Mouse (Mus musculus): ENCODE data around the gene Eps8l2. TPM values are rescaled to one million over a fixed set of nuclear protein-coding genes. Genes with fewer than 3 reads are reported as not detected.
"Not testable (repeated sequence)": the region's sequence is repeated elsewhere in the genome, so short reads cannot be mapped to it uniquely, and the experiment has no call there.

Eps8l2 gene
- polyA plus RNA-seq, 1 experiment from 2014 or later, result 1.2 TPM

DNA sequence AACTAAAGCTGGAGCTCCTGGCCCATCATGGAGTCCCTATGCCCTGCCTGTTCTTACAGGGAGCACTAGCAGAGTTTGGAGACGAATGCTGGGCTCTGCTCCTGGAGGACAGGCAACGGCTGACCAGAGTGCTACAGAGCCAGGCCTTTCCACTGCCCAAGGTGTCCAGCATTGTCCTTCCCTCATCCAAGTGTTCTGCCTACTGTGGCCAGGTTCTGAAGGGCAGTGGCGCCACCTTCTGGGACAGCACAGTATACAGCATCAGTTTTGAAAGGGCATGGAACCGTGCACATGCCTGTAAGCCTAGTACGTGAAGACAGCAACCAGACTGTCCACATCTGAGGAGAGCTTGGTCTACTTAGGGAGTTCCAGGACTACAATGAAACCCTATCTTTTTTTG is 64.6 kb downstream of the Eps8l2 start:
- ATAC-seq (ENCODE audit: low FRiP score, low read depth), result peak; percentile 65
- Histone ChIP-seq H3K4me1 (replicated peaks) (no peaks in the 10 kb centered on the region), H3K27ac (replicated peaks) (no peak overlapping the region), H3K4me2 (no peak overlapping the region), H3K9me3 (no peaks in the 10 kb centered on the region), H3K9ac (no peak overlapping the region), H3K27me3 (no peaks in the 10 kb centered on the region), H3K4me3 (no peak overlapping the region), H3K36me3 (peaks cover 46% of the 10 kb centered on the region)
- WGBS, result 51% methylated on average over 5 of the region's 5 CpGs

DNA sequence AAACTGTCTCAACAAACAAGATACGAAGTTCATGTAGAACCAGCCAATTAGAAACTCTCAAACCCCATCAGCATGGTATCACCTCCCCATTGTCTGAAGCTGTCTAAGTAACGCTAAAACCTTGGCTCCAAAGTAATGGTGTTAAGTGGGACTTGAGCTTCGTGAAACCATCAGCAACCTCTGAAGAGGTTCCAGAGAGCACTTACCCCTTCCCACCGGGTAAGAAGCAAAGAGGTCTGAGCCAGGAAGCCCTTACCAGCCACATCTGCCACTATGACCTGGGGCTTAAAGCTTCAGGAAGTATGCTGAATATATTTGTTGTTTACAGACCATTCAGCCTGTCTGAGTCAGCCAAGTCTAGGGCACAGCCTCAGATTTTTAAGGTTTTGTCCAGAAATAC is 66.8 kb downstream of the Eps8l2 start:
- WGBS, result 88% methylated on average over 4 of the region's 4 CpGs
- H3K36me3 ChIP-seq, result peaks cover 27% of the 10 kb centered on the region

DNA sequence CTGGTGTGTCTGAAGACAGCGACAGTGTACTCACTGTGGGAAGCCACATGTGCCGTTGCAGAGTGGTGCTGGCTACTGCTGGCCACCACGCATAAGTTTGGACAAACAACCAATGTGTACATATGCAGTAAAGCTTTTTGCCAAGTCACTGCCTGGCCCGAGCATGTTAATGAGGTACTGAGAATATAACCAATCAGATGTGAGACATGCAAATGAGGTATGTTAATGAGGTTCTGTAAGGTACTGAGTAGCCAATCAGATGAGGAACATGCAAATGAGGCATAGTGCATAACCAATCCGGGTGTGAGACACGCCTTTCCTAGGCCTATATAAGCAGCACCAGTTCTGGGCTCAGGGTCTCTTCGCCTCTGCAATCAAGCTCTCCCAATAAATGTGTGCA is 69.0 kb downstream of the Eps8l2 start:
- not testable (repeated sequence) for H3K4me2 ChIP-seq; H3K27me3 ChIP-seq; H3K36me3 ChIP-seq; H3K4me3 ChIP-seq; H3K27ac ChIP-seq (replicated peaks); H3K9me3 ChIP-seq; ATAC-seq (ENCODE audit: low FRiP score, low read depth); H3K9ac ChIP-seq
- WGBS, result 95% methylated on average over 7 of the region's 7 CpGs
- peaks cover 15% of the 10 kb centered on the region for H3K4me1 ChIP-seq (replicated peaks)

More for the DNA sequence above, 66.8 kb downstream of the Eps8l2 start:
- Histone ChIP-seq H3K4me2 (no peak overlapping the region), H3K4me3 (no peak overlapping the region), H3K9ac (no peak overlapping the region), H3K27me3 (no peaks in the 10 kb centered on the region), H3K27ac (replicated peaks) (no peak overlapping the region), H3K4me1 (replicated peaks) (peaks cover 7% of the 10 kb centered on the region), H3K9me3 (no peaks in the 10 kb centered on the region)
- no peak for ATAC-seq (ENCODE audit: low FRiP score, low read depth)

DNA sequence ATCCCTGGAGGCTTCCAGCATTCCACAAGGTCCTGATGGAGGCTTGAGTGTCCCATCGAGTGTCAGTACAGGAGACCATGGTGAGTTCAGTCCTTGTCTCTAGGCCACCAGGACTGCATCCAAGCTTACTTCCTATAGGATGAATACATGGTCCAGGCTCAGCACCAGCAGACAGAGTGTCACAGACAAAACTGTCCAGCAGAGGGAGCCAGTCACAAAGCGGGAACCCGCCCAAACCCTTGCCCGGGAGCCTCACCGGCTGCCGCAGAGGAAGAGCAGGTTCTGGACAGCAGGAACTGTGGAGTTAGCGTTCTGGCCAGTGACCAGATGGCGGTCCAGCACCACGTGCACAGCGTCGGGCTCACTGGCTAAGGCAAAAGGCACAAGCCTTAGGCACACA is 70.2 kb downstream of the Eps8l2 start:
- peaks cover 9% of the 10 kb centered on the region for H3K36me3 ChIP-seq
- peak; percentile 58 for ATAC-seq (ENCODE audit: low FRiP score, low read depth)
- H3K27me3 ChIP-seq, result no peaks in the 10 kb centered on the region
- 0 out of 2 replicates have a peak overlapping the region, but pooled peaks have one; percentile 10 for H3K9ac ChIP-seq
- WGBS, result 8% methylated on average over 11 of the region's 11 CpGs
- H3K4me3 ChIP-seq, result no peak overlapping the region
- no peaks in the 10 kb centered on the region for H3K9me3 ChIP-seq
- 0 out of 2 replicates have a peak overlapping the region, but pooled peaks have one; percentile 26 for H3K4me2 ChIP-seq
- peaks cover 22% of the 10 kb centered on the region for H3K4me1 ChIP-seq (replicated peaks)
- 0 out of 2 replicates have a peak overlapping the region, but pooled peaks have one; percentile 32 for H3K27ac ChIP-seq (replicated peaks)

DNA sequence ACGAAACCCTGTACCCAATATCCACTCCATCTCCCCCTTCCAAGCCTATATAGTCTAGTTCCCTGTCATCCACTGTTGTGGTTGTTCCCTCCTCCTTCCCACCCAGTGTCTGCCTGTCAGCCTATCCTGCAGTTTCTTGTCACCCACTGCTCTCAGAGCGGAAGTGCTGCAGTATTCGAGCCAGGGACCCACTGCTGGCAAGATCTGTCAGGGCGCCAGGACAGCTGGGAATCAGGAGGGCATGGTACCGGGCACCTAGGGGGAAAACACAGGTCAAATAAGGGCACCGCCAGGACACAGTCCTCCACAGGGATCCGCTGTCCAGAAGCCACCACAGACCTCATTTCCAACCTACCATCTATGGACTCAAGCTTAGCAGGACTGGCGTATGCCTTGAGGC is 72.0 kb downstream of the Eps8l2 start:
- H3K27ac ChIP-seq (replicated peaks), result no peak overlapping the region
- no peaks in the 10 kb centered on the region for H3K27me3 ChIP-seq
- H3K9ac ChIP-seq, result no peak overlapping the region
- no peak for ATAC-seq (ENCODE audit: low FRiP score, low read depth)
- WGBS, result 93% methylated on average over 8 of the region's 8 CpGs
- H3K4me2 ChIP-seq, result no peak overlapping the region
- no peaks in the 10 kb centered on the region for H3K9me3 ChIP-seq
- H3K4me1 ChIP-seq (replicated peaks), result peaks cover 27% of the 10 kb centered on the region
- peaks cover 9% of the 10 kb centered on the region for H3K36me3 ChIP-seq
- H3K4me3 ChIP-seq, result no peak overlapping the region

DNA sequence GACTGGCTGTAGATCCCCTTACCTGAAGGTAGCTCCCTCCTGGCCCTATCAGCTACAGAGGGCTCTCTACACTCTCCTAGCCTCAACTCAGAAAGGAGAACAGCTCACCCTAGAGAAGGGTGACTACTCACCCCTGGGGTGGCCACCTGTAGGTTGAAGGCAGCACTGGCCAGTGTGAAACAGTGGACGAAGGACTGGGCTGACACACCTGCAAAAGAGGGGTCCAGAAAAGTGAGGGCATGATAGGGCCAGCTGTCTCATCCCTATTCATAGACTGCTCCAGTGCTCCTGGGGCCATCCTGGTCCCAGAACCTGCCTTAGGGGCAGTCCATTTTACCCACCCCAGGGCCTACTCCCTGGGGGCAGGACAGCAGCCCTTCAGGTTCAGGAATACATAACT is 73.0 kb downstream of the Eps8l2 start:
- H3K9ac ChIP-seq, result no peak overlapping the region
- H3K9me3 ChIP-seq, result no peaks in the 10 kb centered on the region
- H3K4me3 ChIP-seq, result no peak overlapping the region
- no peak for ATAC-seq (ENCODE audit: low FRiP score, low read depth)
- no peak overlapping the region for H3K27ac ChIP-seq (replicated peaks)
- peaks cover 27% of the 10 kb centered on the region for H3K4me1 ChIP-seq (replicated peaks)
- H3K4me2 ChIP-seq, result no peak overlapping the region
- H3K36me3 ChIP-seq, result peaks cover 9% of the 10 kb centered on the region
- no peaks in the 10 kb centered on the region for H3K27me3 ChIP-seq
- 100% methylated on average over 1 of the region's 1 CpGs for WGBS

Other genes starting within 250 kb of the Eps8l2 start
- gene Sigirr, start 238.3 kb upstream of the Eps8l2 start, polyA plus RNA-seq (2015; fragmentation: Nextera tagmentation; extraction: Ambion mirVana), result 3.2 and 3.3 TPM in 2 replicates
- gene Ano9, start 221.1 kb upstream of the Eps8l2 start, polyA plus RNA-seq (2015; fragmentation: Nextera tagmentation; extraction: Ambion mirVana), result 0.41 and 0.47 TPM in 2 replicates
- 80.2 and 97.6 TPM in 2 replicates for gene Ptdss2, start 216.5 kb upstream of the Eps8l2 start, polyA plus RNA-seq (2015; fragmentation: Nextera tagmentation; extraction: Ambion mirVana)
- gene Rnh1, start 166.0 kb upstream of the Eps8l2 start, polyA plus RNA-seq (2015; fragmentation: Nextera tagmentation; extraction: Ambion mirVana), result 49.5 and 53.2 TPM in 2 replicates
- 182 and 186 TPM in 2 replicates for gene Hras, start 144.9 kb upstream of the Eps8l2 start, polyA plus RNA-seq (2015; fragmentation: Nextera tagmentation; extraction: Ambion mirVana)
- gene Lrrc56, start 144.7 kb upstream of the Eps8l2 start, polyA plus RNA-seq (2015; fragmentation: Nextera tagmentation; extraction: Ambion mirVana), result 8.8 and 11.2 TPM in 2 replicates
- 0.68 and 0.70 TPM in 2 replicates for gene Lmntd2, start 124.8 kb upstream of the Eps8l2 start, polyA plus RNA-seq (2015; fragmentation: Nextera tagmentation; extraction: Ambion mirVana)
- gene Rassf7, start 123.0 kb upstream of the Eps8l2 start, polyA plus RNA-seq (2015; fragmentation: Nextera tagmentation; extraction: Ambion mirVana), result 24.5 and 25.7 TPM in 2 replicates
- 66.1 and 71.7 TPM in 2 replicates for gene Phrf1, start 110.1 kb upstream of the Eps8l2 start, polyA plus RNA-seq (2015; fragmentation: Nextera tagmentation; extraction: Ambion mirVana)
- 1.5 and 6.1 TPM in 2 replicates for gene Irf7, start 72.4 kb upstream of the Eps8l2 start, polyA plus RNA-seq (2015; fragmentation: Nextera tagmentation; extraction: Ambion mirVana)
- not detected in 2 replicates for gene Cdhr5, start 62.1 kb upstream of the Eps8l2 start, polyA plus RNA-seq (2015; fragmentation: Nextera tagmentation; extraction: Ambion mirVana)
- gene Sct, start 59.7 kb upstream of the Eps8l2 start, polyA plus RNA-seq (2015; fragmentation: Nextera tagmentation; extraction: Ambion mirVana), result 2.8 and 4.1 TPM in 2 replicates
- gene Drd4, start 46.9 kb upstream of the Eps8l2 start, polyA plus RNA-seq (2015; fragmentation: Nextera tagmentation; extraction: Ambion mirVana), result 0.64 and 0.90 TPM in 2 replicates
- gene Deaf1, start 11.2 kb upstream of the Eps8l2 start, polyA plus RNA-seq (2015; fragmentation: Nextera tagmentation; extraction: Ambion mirVana), result 169 and 205 TPM in 2 replicates
- gene Tmem80, start 11.1 kb upstream of the Eps8l2 start, polyA plus RNA-seq (2015; fragmentation: Nextera tagmentation; extraction: Ambion mirVana), result 54.7 and 58.8 TPM in 2 replicates
- 286 and 298 TPM in 2 replicates for gene Taldo1, start 53.3 kb downstream of the Eps8l2 start, polyA plus RNA-seq (2015; fragmentation: Nextera tagmentation; extraction: Ambion mirVana)
- gene Gatd1, start 75.3 kb downstream of the Eps8l2 start, polyA plus RNA-seq (2015; fragmentation: Nextera tagmentation; extraction: Ambion mirVana), result 52.5 and 53.3 TPM in 2 replicates
- 153 and 184 TPM in 2 replicates for gene Cend1, start 90.6 kb downstream of the Eps8l2 start, polyA plus RNA-seq (2015; fragmentation: Nextera tagmentation; extraction: Ambion mirVana)
- gene Slc25a22, start 99.0 kb downstream of the Eps8l2 start, polyA plus RNA-seq (2015; fragmentation: Nextera tagmentation; extraction: Ambion mirVana), result 94.0 and 107 TPM in 2 replicates
- 3.9 and 4.5 TPM in 2 replicates for gene Pidd1, start 105.1 kb downstream of the Eps8l2 start, polyA plus RNA-seq (2015; fragmentation: Nextera tagmentation; extraction: Ambion mirVana)
- gene Rplp2, start 108.5 kb downstream of the Eps8l2 start, polyA plus RNA-seq (2015; fragmentation: Nextera tagmentation; extraction: Ambion mirVana), result 674 and 754 TPM in 2 replicates
- gene Pnpla2, start 116.3 kb downstream of the Eps8l2 start, polyA plus RNA-seq (2015; fragmentation: Nextera tagmentation; extraction: Ambion mirVana), result 19.7 and 19.8 TPM in 2 replicates
- gene Cracr2b, start 122.2 kb downstream of the Eps8l2 start, polyA plus RNA-seq (2015; fragmentation: Nextera tagmentation; extraction: Ambion mirVana), result 7.1 and 9.5 TPM in 2 replicates
- 20.6 and 20.7 TPM in 2 replicates for gene Cd151, start 128.5 kb downstream of the Eps8l2 start, polyA plus RNA-seq (2015; fragmentation: Nextera tagmentation; extraction: Ambion mirVana)
- 85.9 and 86.2 TPM in 2 replicates for gene Polr2l, start 136.3 kb downstream of the Eps8l2 start, polyA plus RNA-seq (2015; fragmentation: Nextera tagmentation; extraction: Ambion mirVana)
- 63.2 and 66.7 TPM in 2 replicates for gene Tspan4, start 136.4 kb downstream of the Eps8l2 start, polyA plus RNA-seq (2015; fragmentation: Nextera tagmentation; extraction: Ambion mirVana)
- gene Chid1, start 201.0 kb downstream of the Eps8l2 start, polyA plus RNA-seq (2015; fragmentation: Nextera tagmentation; extraction: Ambion mirVana), result 48.2 and 49.0 TPM in 2 replicates
- gene Ap2a2, start 223.3 kb downstream of the Eps8l2 start, polyA plus RNA-seq (2015; fragmentation: Nextera tagmentation; extraction: Ambion mirVana), result 116 and 125 TPM in 2 replicates

All from hindbrain, embryonic 15.5 days (tissue).